Mouse (Mus musculus) olfactory bulb, adult 2 months (tissue): ENCODE measurements around the gene Cacnb1.

Source experiments
- CTCF ChIP-seq: fragments of 200-500 bp; IDR thresholded peaks from 2 replicates; pipeline ENCODE4 v1.5.1; 2012; ENCODE audit warnings: low read depth, mild to moderate bottlenecking, low read length, moderate library complexity; ENCODE audit not compliant: insufficient read depth
- POLR2A ChIP-seq: fragments of 200-500 bp; IDR thresholded peaks from 2 replicates; pipeline ENCODE4 v1.6.1; 2012; ENCODE audit warnings: mild to moderate bottlenecking, low read depth, low read length, moderate library complexity; ENCODE audit not compliant: insufficient read depth

- TF ChIP-seq POLR2A: no peak
- TF ChIP-seq CTCF: no peak
Observed at GRCm38 (mm10) chr11:98018222-98018621, 4.6 kb downstream of the Cacnb1 start.
